Mouse (Mus musculus) layer of hippocampus, adult 9-11 months (tissue): Measurements from ENCODE around the gene Ccdc191.

ENCODE experiments used
- DNase-seq: peaks from one replicate; pipeline ENCODE4 v3.0.0; 2022

The Ccdc191 gene

DNA sequence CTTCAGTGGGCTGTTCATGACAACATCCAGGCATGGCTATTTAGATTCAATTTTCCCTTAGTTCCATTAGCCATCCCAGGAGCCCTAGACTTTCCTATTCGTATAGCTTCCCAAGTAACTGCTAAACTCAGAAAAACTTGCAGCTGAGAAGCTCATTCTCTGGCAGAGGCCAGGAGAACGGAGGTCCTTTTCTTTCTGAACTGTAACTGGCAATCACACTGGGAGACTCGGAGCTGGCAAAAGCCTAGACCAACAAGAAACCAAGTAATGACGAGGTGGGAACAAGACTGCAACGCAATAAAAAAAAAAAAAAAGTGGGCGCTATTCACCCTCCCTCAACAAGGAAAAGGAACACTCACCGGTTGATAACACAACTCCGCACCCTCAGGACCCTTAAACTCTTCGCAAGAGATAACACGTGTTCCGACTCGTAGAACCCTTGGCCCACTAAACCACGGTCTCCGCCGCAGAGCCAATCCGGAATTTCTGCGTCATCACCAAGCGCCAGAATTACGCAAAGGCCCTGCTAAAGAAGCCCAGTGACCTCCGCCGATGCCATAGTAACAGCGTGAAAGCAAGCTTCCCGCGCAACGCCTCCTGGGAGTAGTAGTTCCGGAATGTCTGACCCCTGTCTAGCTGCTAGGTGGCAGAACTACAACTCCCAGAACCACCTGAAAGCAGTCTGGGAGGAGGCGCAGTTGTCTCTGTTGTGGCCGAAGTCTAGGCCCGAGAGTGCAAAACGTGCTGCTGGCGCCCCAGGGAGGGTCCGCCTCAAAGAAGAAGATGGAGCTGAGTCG is at the start of gene Ccdc191:
Gene Ccdc191, plus strand, starts transcription at position 593 of the 797 bp plus-strand sequence.
- peak; percentile 100 for DNase-seq

DNA sequence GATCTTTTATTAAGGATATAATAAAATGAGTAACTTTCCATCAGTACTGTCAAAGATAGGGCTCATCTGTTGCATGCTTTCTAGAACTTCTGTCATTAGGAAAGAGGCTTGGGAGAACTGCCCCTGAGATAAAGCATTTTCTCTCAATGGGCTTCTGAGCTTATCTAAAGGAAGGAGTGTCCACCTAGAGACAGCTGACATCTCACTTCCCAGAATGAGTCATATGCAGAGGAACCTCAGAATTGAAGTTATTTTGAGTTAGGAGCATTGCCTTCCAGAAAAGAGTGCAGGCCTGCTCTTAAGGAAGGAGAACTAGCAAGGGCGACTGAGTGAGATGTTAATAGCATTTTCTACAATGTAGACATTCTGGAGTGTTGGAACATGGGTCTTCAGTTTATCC is 48.4 kb upstream of the Ccdc191 start:
- no peak for DNase-seq

GRCm38 (mm10) chr16:43849839-43850238 is 39.8 kb upstream of the Ccdc191 start:
- no peak for DNase-seq

DNA sequence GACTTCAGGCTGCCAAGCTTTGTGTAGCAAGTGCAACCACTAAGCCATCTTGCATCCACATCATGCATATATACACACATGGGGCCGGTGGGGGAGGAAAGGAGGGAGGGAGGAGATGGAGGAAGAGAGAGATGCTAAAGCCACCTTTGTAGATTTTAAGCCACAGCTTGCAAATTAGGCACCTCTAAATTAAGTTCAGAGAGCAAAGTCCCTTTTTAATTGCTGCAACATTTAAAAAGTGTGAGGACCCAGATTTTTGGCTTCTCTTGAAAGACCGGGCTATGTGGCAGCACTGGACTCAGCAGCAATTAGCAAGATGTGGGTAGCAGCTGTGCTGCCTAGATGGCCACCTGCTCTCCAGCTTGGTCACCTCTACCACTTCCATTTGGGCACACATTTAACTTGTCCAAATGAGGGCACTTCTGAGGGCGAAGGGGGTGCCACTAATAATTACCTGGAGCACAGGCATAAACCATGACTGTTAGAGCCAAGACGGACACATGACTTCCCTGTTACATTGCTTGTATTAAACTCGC is 30.6 kb upstream of the Ccdc191 start:
- DNase-seq = no peak

GRCm38 (mm10) chr16:43860624-43861023 is 29.0 kb upstream of the Ccdc191 start:
- no peak for DNase-seq

DNA sequence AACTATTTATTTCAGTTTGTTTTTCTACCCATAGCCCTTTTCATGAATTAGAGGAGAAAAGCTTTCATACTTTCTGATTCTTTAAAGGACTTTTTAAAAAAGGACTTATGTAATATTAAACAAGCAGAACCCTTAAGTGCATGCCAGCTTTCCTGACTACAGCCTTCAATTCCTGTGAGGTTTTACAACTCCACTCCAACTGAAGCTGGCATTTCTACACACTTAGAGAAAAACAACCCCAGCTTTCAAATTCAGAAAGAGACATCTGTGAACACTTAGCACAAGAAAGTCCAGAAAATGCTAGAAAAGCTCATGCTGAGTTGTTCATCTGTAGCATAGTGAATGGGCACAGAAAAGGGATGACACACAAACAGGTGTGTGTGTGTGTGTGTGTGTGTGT is 19.8 kb upstream of the Ccdc191 start:
- peak; percentile 31 for DNase-seq

GRCm38 (mm10) chr16:43871419-43871818 is 18.2 kb upstream of the Ccdc191 start:
- DNase-seq = no peak

- no peak for DNase-seq
Observed at GRCm38 (mm10) chr16:43879769-43880168, 9.8 kb upstream of the Ccdc191 start.

DNA sequence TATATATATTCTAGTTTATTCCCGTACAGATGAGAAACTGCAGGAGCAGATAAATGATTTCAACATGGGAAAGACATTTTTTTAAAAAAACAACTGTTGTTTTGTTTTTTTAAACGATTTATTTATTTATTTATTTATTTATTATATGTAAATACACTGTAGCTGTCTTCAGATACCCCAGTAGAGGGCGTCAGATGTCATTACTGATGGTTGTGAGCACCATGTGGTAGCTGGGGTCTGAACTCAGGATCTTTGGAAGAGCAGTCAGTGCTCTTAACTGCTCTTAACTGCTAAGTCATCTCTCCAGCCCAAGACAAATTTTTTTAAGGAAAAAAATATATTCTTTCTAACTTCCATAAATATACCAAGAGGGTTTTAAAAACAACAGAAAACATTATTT is 8.0 kb upstream of the Ccdc191 start:
- no peak for DNase-seq

GRCm38 (mm10) chr16:43882329-43882728 is 7.3 kb upstream of the Ccdc191 start:
- no peak for DNase-seq

GRCm38 (mm10) chr16:43890005-43890336 is 371 bp downstream of the Ccdc191 start:
- no peak for DNase-seq

DNA sequence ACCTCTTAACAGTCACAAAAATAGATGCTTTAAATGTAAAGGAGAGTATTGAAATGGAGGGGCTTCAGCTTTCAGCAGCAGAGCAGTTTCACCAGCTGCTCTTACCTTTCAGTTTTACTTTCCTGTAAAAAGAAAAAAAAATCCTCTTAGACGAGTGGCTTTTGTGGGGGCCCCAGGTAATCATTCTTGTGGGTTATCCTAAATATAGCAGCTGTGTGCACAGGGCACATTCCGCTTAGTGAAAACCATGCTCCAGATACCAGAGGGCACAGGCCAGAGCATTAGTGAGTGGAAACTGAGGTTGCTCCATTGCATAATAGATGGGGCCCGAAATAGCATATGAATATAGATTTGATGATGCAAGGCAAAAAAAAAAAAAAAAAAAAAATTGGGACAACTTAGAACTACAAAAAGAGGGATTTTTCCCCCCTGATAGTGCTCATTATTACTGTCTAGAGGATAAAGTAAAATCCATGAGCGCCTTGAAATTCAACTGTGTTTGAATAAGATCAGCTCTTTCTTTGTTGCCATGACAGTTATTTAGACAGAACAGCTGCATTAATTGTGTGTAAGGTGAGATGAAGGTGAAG is 1.2 kb downstream of the Ccdc191 start:
- DNase-seq = no peak

DNA sequence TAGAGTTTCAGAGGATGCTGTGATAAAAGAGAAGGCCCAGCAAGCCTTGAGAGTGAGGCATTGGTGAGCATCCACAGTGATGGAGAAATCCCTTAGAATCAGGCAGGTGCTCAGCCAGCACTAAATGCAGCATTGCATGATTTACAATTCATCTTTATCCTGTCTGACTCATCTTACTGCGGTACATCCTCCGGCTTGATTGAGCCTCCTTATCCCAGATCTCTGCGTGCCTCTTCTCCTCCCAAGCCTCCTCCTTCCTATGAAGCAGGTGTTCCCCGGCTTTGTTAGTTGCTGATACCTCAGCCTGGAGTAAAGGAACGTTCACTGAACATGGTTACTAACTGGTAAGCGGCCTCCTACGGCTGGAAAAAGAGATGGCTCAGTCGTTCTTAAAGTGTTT is 4.9 kb downstream of the Ccdc191 start:
- DNase-seq = no peak

- DNase-seq = no peak
Observed at GRCm38 (mm10) chr16:43900138-43900537, 10.5 kb downstream of the Ccdc191 start.

DNA sequence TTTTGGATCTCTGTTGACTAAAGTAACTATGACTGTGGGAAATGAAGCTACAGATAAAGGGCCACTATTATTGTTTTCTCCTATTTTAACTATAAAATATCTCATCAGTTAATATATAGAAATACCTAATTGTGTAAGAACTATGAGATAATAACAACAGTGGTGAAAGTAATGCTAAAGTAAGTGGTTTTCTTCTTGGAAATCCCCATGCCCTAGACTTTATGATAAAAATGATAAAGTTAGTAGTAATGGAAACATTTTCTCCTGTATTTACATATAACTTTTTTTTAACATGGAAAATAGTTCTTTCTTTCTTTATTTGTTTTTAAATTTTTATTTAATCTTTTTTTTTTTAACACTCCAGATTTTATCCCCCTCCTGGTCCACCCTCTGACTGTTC is 11.0 kb downstream of the Ccdc191 start:
- no peak for DNase-seq

DNA sequence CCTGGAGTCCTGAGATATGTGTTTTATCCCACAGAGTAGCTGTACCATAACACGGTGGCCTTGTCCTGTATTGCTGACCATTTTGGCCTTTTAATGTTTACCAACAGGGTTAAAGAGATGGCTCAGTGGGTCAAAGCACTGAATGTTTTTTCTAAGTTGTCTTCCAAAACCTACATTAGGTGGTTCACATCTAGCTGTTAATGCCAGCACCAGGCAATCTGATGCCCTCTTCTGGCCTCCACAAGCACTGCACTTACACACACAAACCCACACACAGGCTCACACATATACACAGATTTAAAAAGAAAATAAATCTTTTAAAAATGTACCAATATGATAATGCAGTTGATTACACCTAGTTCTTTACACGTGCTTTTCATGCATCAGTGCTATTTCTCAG is 19.3 kb downstream of the Ccdc191 start:
- DNase-seq = no peak

GRCm38 (mm10) chr16:43918867-43919266 is 29.3 kb downstream of the Ccdc191 start:
- no peak for DNase-seq

DNA sequence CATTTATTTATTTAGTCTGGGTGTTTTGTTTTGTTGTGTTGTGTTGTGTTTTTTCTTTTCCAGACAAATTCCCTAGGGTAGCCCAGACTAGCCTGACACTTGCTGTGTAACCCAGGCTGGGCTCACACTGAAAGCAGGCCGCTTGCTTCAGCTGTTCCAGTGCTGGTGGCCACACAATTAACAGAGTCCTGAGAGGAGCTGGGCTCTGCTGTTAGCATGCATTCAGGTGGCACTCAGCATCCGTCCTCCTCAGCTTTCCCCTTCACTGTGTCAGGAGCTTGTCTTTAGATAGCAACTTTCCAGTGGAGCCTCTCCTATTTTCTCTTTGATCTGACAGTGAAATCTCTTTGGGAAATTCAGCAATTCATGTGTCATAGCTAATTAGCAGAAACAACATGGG is 32.4 kb downstream of the Ccdc191 start:
- DNase-seq = no peak

DNA sequence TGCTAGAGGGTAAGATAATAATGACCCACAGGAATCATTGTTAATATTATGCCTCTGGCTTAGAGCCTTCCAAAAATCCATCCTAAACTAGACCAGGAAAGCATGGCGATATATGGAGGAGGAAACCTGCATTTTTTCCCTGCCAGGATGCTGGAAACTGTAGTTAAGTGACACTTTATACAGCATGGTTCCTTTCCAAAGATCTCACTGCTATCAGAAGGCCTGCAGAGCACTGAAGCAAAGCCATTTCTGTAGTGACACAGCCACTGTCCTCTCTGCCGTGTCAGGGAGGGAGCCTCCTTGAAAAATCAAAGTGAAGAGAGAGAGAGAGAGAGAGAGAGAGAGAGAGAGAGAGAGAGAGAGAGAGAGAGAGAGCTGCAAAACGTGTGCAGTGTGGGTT is 33.0 kb downstream of the Ccdc191 start:
- DNase-seq = no peak

- DNase-seq = no peak
Observed at GRCm38 (mm10) chr16:43925001-43925558, 35.5 kb downstream of the Ccdc191 start.

DNA sequence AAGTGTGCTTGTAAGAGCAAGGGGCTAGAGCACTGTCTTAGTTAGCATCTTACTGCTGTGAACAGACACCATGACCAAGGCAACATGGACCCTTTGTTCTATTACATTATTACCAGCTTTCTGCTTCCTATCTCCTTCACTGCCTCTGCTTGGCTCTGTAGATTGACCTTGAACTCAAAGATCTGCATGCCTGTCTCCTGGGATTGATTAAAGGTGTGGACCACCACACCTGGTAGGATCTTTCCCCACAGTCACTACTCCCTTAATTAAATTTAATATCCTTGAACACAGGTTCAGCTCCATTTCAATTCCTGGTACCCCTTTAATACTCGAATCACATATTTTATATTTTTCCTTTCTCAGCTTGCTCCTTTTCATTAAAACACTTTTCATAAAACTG is 36.2 kb downstream of the Ccdc191 start:
- DNase-seq = no peak

DNA sequence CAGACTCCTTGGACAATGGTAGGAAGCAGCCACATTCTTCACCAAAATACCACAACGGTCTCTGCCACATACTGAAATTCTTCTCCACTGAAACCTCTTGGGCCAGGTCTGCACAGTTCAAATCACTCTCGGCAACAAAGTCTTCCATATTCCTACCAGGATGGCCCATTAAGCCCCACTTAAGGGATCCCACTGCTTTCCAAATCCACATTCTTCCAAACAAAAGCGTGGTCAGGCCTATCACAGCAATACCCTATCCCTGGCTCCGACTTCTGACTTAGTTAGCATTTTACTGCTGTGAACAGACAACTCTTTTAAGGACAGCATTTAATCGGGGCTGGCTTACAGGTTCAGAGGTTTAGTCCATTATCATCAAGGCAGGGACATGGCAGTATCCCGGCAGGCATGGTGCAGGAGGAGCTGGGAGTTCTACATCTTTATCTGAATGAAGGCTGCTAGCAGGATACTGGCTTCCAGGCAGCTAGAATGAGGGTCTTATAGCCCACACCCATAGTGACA is 36.8 kb downstream of the Ccdc191 start, which contains the start of gene Qtrt2:
Gene Qtrt2, minus strand, starts transcription at position 469 of the 519 bp plus-strand sequence.
- no peak for DNase-seq

- no peak for DNase-seq
Observed at GRCm38 (mm10) chr16:43930577-43930976, 41.0 kb downstream of the Ccdc191 start.

DNA sequence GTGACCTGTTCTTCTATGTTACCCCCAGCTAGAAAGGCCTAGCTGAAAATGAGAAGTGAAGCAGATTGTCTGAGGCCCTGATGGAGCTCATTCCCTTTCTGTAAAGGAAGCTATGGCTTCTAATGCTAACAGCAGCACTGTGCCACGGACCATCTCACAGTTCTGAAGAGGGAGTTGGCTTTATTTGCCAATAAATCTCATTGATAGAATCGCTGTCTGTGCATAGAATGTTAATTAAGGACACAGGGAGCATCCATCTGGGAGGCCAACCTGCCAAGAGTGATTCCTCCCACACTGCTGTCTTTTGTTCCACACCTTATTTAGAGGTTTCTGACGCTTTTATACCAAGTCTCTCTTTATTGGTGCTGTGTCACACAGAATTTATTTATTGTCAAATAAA is 41.9 kb downstream of the Ccdc191 start:
- DNase-seq = peak; percentile 49
